8 mouse cellular contexts compared by ENCODE assay signal in genomic region chr1:194223015-194223414, GRCm38 (mm10).
DNase-seq lines count a peak whose midpoint lies in the region; ATAC-seq and TF ChIP-seq lines count a peak whose summit lies in the region.

No protein-coding gene starts in this region.

- H3K4me2 ChIP-seq in intestine, embryonic 14.5 days (ENCODE audit: low read length) = no peak overlapping the region

- WGBS in intestine, embryonic 14.5 days = under 1% methylated on average over 9 of the region's 9 CpGs

- H3K36me3 ChIP-seq in intestine, embryonic 14.5 days (ENCODE audit: control insufficient read depth, insufficient read depth, low read length) = no peaks in the 10 kb centered on the region

- no peaks in the 10 kb centered on the region for H3K27me3 ChIP-seq in intestine, embryonic 14.5 days (replicated peaks; ENCODE audit: control insufficient read depth, insufficient read depth, low read length)

- peak; percentile 62 to 69 for DNase-seq in adrenal gland, adult 18-20 months (ENCODE audit: low spot score in 2 of 2)
- peak; percentile 73 for DNase-seq in gastrocnemius, postnatal 10 days
- DNase-seq in intestine, embryonic 14.5 days (ENCODE audit: low spot score) = peak; percentile 89
- peak; percentile 61 to 69 for DNase-seq in left cerebral cortex, postnatal 10 days (ENCODE audit: extremely low spot score in 1 of 2, low spot score in 2 of 2)
- peak; percentile 88 for DNase-seq in mesoderm, embryonic 11.5 days (ENCODE audit: low read depth, low spot score)
- DNase-seq in skeletal muscle tissue, adult 2 months (ENCODE audit: low read depth, low spot score) = peak; percentile 32

- no peak overlapping the region for H3K9ac ChIP-seq in intestine, embryonic 14.5 days (ENCODE audit: low read length)

- intact Hi-C loops in left cerebral cortex, postnatal 10 days (cut with DNase I) = loop anchor here (10.0 kb wide), 1 partner anchor 528 kb away; no protein-coding TSS in a partner anchor

- H3K27ac ChIP-seq in cortical plate, adult 2 months (ENCODE audit: insufficient read depth, low read length) = no peak overlapping the region
- H3K27ac ChIP-seq in intestine, embryonic 14.5 days (ENCODE audit: low read depth) = 0 out of 2 replicates have a peak overlapping the region, but pooled peaks have one; percentile 34

- no peak for TF ChIP-seq POLR2A in cortical plate, adult 2 months (IDR thresholded peaks at IDR 0.05; ENCODE audit: extremely low read depth, insufficient read depth, low read length)

- no peaks in the 10 kb centered on the region for H3K9me3 ChIP-seq in intestine, embryonic 14.5 days (ENCODE audit: control insufficient read depth, low read length)

- TF ChIP-seq CTCF in cortical plate, adult 2 months (IDR thresholded peaks at IDR 0.05; ENCODE audit: extremely low read depth, insufficient read depth, low read length) = peak; percentile 66

- H3K4me3 ChIP-seq in cortical plate, adult 2 months (ENCODE audit: insufficient read depth, low read length) = no peak overlapping the region
- no peak overlapping the region for H3K4me3 ChIP-seq in intestine, embryonic 14.5 days (ENCODE audit: low read depth, low read length)

- ATAC-seq in intestine, embryonic 14.5 days (replicated peaks; ENCODE audit: low FRiP score, low TSS enrichment, low read depth) = peak; percentile 91
- no peak for ATAC-seq in inflammation-experienced regulatory T-cells, adult 6 months

- no peaks in the 10 kb centered on the region for H3K4me1 ChIP-seq in cortical plate, adult 2 months (ENCODE audit: control insufficient read depth, insufficient read depth, low read length)
- peaks cover 21% of the 10 kb centered on the region for H3K4me1 ChIP-seq in intestine, embryonic 14.5 days (replicated peaks; ENCODE audit: control insufficient read depth, insufficient read depth, low read length)

Comparison
In these comparisons a context has a peak if more than half of its experiments do, and no peak if none do; other contexts are left out.
1. DNase-seq: peak in every context shown above with its lines; median percentile 89 in intestine, embryonic 14.5 days; 88 in mesoderm, embryonic 11.5 days; 73 in gastrocnemius, postnatal 10 days; 66 in adrenal gland, adult 18-20 months; 65 in left cerebral cortex, postnatal 10 days; 32 in skeletal muscle tissue, adult 2 months.